Mouse (Mus musculus): ENCODE measurements around the gene Cttnbp2.

DNA sequence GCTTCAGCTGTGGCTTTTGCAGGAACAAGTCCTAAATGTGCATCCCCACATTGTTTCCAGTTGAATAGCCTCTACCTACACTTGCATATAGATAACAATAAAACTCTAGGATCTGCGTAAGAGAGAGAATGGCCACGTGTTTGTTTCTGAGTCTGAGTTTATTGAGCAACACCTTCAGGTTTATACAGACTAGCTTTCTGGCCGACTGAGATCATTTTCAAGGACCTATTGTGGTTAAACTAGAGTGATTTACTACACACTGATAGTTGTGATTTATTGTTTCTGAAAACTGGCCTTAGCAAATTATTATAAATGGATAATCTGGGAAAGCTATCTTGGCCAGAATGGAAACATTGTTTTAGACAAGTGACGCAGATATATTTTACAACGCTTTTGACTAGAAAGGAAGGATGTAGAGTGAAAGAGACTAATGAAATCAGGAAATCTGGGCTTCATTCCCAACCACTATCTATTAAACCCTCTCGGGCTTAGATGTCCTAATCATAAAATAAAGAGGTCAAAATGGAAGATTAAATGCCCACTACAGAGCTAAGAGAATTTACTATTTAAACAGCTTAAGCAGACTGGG is 96.7 kb downstream of the Cttnbp2 start:
- TF ChIP-seq MAFK (IDR thresholded peaks at IDR 0.05; ENCODE audit: insufficient read depth, low read depth, low read length) (no peak), ZC3H11A (IDR thresholded peaks at IDR 0.05; ENCODE audit: borderline replicate concordance, low read depth, low read length) (no peak), ZNF384 (IDR thresholded peaks at IDR 0.05; ENCODE audit: low read depth, low read length) (no peak), CHD2 (IDR thresholded peaks at IDR 0.05; ENCODE audit: low read depth, low read length) (no peak), HCFC1 (IDR thresholded peaks at IDR 0.05; ENCODE audit: borderline replicate concordance, insufficient read depth, low read length) (no peak)
